Mouse (Mus musculus): ENCODE data around the gene Klrg2.

GRCm38 (mm10) chr6:38636852-38637618 is at the start of gene Klrg2:
- TF ChIP-seq HCFC1 (IDR thresholded peaks at IDR 0.05; ENCODE audit: low read depth, low read length) (no peak), CTCF (IDR thresholded peaks at IDR 0.05 in 2 of 3, conservative IDR thresholded peaks at IDR 0.05 in 1 of 3; ENCODE audit: control insufficient read depth in 1 of 3, insufficient read depth in 1 of 3, low read depth in 2 of 3, low read length in 3 of 3, poor library complexity in 1 of 3, severe bottlenecking in 1 of 3) (no peak)
